Mouse (Mus musculus) embryo, embryonic 11 days (tissue): ENCODE measurements at regions not wholly inside any gene's neighbourhood (a gene's known extent, or its start where the extent isn't known, plus 50 kb on each side); places are given as distances from the start of the nearest gene placed in this dataset.

Experiments used
- DNase-seq: peaks from one replicate; pipeline ENCODE4 v3.0.0-alpha.2; 2015

GRCm38 (mm10) chr7:123059718-123060337, 63.9 kb upstream of the Tnrc6a start:
- DNase-seq: no peak

DNA sequence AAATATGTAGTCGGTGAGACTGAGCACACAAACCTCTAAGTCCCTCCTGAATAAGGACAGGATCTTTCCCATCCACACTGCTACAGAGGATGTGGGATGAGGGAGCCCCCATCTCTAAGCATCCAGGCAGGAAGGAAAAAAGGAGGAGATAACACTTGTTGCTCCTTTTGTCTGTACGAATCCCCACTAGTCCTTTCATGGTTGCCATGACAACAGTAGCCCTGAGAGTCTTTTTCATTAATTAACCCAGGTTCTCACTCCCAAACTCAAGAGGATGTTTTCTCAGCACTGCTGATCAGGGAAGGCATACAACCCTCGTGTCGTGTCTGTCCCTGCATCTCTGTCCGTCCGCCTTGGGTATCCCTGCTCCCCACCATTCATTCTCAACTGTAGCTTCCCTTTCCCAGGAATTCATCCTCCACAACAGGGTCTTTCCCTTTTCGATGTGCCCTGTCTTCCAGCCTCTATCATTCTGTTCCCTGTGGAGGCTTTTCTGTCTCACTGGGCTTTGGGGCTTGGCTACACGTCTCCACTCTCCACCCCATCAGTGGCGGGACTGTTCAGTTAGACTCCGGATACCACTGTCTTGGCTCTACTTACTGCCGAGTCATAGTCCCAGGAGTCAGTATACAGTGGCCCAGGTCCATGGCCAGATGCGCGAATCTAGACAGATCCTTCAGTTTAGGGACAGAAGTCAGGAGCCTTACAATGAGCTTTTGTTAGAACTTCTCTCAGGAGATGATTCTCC, 60.2 kb upstream of the Tnrc6a start:
- peak; percentile 19 for DNase-seq

GRCm38 (mm10) chr7:123065951-123066351, 57.7 kb upstream of the Tnrc6a start:
- DNase-seq: no peak

- no peak for DNase-seq
Measured at GRCm38 (mm10) chr7:123067396-123067795, 56.3 kb upstream of the Tnrc6a start.

DNA sequence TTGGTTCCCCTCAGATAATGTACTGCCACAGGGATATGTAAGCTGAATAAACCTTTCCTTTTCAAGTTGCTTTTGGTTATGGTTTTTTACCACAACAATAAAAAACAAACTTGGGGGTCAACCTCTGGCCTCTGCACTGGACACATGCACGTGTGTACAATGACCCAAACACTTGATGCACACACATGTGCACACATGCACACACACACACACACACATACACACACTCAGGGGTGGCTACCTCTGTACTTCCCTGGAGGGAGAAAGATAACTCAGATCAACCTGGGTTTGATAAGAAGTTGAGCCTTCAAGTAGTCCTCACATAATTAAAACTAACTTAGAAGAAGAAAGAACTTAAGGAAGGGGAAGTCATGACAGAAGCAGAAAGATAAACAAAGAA, 55.4 kb upstream of the Tnrc6a start:
- DNase-seq: no peak

DNA sequence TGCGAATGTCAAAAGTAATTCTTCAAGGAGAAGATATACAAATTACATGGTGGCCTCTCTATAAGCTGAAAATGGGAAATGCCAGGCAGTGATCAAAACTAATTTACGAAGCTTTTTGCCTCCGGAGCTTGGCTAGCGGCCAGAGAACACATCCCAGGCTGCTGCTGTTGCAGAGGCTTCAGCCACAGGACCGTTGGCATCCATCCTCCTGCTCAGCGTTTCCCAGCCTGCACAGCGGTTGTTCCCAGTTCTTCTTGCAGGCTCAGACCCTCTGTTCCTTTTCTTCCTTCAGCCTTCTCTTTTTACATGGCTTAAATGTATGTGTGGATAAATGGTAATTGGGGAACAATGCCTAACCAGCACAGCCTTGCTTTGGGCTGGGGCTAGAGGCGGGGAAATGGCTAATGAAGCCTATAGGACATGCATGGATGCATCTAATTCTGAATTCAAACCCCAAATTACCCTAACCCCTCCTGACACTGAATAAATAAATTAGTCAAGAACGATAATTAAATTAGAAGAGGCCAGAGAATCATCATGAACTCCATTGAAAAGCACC, 54.9 kb upstream of the Tnrc6a start:
- DNase-seq: peak; percentile 55

GRCm38 (mm10) chr7:123069280-123069679, 54.4 kb upstream of the Tnrc6a start:
- peak; percentile 37 for DNase-seq

DNA sequence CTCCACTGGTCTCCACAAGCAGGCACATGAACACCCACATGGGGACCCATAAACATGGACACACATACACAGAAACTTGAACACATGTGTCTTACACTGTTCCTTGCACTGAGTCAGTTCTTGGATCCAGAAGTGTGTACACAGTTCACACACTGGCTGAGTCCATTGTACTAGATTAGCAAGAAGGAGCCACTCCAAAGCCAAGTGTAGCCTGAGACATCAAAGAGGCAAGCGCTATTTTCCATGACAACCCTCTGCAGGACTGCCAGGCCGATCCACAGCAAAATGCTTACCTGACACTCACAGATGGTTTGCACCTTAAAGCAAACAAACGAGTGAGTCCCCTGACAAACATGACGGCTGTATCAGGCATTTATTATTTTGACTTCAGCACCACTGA, 52.8 kb upstream of the Tnrc6a start:
- DNase-seq: no peak
